Mouse (Mus musculus) layer of hippocampus, adult 11-12 months (tissue): Measurements from ENCODE around the gene Tubb2a.
"Not testable (repeated sequence)": the region's sequence is repeated elsewhere in the genome, so short reads cannot be mapped to it uniquely, and the experiment has no call there.

Experiments
- DNase-seq: peaks from one replicate; pipeline ENCODE4 v3.0.0; 2022; ENCODE audit warnings: low spot score

Gene Tubb2a

GRCm38 (mm10) chr13:34089358-34089757 is 11.6 kb upstream of the Tubb2a start:
- no peak for DNase-seq

DNA sequence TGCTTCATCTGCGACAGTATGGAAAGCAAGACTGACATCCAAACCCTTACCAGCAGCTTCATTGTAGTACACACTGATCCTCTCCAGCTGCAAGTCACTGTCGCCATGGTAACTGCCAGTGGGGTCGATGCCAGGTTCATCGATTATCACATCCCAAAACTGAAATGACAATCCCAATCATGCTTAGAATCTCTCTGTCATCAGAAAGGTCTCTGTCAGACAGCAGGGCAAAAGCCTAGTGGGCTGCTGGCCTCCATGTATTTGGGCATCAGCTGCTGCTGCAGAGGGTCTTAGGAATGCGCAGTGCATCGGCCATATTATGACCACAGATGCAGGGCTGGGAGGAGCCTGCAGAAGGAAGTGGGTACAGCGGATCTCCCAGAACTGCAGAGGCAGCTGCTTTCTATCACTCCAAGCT is 11.1 kb upstream of the Tubb2a start:
- no peak for DNase-seq

- not testable (repeated sequence) for DNase-seq
These were observed 10.4 kb upstream of the Tubb2a start for GRCm38 (mm10) chr13:34088201-34088649.

- no peak for DNase-seq
These were observed 9.4 kb upstream of the Tubb2a start for GRCm38 (mm10) chr13:34087052-34087812.

DNA sequence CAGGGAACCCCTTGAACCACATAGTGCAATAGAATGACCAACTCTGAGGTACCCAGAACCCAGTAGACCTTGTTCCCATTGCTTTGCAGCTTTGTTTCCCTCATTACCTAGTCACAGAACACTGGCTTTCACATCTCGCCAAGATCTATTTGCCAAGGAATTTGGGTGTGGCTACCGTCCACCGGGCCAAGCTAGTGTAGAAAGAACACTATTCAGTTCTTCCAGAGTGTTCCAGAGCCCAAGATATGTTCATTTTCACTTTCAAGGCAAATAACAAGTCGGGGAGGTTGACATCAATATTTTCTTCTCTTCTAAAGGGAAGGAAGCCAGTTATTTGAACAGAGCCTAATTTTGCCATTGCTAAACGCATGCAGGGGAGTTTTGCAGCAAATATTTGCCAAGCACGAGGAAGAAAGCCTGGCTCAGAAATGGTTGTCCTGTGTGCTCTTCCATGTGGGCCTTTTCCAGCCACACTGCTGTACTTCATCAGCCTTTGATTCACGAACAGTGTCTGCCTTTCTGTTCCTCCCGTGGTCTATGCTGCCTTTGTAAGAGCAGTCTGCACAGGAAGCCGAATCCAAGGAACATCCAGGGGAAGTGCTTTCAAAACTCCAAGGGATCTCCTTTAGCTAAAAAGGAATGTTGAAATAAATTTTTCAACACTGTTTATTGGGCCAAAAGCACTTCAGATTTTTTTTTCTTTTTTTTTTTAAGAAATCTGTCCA is 6.4 kb upstream of the Tubb2a start:
- no peak for DNase-seq

DNA sequence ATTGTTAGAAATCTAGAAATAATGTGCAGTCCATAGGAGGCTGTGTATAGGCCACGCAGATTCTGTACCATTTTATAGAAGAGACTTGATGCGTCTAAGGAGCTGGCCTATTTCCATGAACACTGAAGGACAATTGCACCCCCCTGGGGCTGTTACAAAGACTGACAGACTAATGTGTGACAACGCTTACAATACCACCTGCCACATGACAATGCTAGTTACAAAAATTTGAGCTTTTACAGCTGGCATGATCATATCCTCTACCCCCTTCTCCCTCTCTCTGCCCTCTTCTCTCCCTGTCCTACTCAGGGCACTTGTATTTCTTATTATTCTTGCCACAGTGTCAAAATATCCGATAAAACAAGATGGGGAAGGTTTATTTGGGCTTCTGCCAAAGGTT is 4.1 kb upstream of the Tubb2a start:
- DNase-seq: no peak

GRCm38 (mm10) chr13:34079801-34080200 is 2.0 kb upstream of the Tubb2a start:
- DNase-seq: no peak

- no peak for DNase-seq
These were observed 883 bp upstream of the Tubb2a start for GRCm38 (mm10) chr13:34078500-34079280.

DNA sequence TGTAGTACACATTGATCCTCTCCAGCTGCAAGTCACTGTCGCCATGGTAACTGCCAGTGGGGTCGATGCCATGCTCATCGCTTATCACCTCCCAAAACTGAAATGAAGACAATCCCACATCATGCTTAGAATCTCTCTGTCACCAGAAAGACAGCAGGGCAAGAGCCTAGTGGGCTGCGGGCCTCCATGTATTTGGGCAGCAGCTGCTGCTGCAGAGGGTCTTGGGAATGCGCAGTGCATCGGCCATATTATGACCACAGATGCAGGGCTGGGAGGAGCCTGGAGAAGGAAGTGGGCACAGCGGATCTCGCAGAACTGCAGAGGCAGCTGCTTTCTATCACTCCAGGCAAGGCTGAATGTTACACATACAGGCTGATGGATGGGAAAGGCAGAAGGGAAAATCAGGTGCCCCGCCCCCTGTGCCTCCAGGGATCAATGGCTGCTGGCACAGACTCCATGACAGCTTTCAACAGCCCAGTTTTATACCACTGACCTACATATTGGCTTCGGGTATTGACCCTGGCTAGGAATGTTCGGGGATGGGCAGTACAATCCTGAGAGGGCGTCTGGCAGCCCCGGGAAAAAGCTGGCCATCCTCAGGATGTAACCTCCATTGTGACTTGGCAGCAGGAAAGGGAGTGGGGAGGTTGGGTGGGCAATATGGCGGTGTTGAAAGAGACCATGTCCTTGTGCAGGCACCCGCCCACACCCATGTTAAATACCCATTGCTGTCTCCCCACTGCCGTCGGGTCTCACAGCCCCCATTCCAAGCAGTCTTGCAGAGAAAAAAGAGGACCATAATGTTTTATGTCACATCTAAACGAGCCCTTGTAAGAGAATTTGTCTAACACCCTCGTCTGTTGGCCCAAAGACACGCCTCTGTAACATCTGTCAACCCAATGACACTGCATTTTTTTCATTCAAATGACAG is 981 bp downstream of the Tubb2a start:
- DNase-seq: peak; percentile 68

DNA sequence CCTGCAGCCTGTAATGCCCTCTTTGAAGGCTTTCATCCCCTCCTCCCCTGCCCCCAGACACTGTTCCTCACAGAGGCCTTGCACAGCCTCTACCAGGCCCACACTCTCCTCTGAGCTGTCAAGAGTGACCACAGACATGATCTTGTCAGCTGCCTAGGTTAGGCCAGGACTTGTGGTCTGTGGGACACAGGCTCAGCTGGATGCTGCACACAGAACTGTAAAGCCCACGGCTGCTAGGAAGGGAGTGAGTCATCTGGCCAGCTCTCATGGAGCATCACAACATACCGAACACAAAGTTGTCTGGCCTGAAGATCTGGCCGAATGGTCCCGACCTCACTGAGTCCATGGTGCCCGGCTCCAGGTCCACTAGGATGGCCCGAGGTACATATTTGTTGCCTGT is 1.9 kb downstream of the Tubb2a start:
- DNase-seq: not testable (repeated sequence)

GRCm38 (mm10) chr13:34074441-34074840 is 3.4 kb downstream of the Tubb2a start:
- DNase-seq: not testable (repeated sequence)

DNA sequence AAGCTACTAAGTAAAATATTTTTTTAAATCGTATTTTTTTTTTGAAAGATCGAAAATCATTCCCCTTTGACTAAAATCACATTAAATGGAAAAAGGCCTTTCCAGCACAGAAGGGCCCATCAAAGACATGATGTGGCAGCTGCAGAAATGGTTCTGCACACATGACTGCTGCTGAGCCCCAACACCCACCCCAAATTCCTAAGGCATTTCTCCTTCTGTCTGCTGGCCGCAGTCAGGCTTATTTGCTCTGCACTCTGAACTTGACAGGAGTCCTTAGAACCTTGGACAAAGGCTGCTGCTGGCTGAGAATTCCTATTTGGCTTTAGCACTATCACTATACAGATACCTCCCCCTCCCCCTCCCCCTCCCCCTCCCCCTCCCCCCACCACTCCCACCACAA is 5.0 kb downstream of the Tubb2a start:
- DNase-seq: no peak

- DNase-seq: no peak
These were observed 6.0 kb downstream of the Tubb2a start for GRCm38 (mm10) chr13:34071836-34072235.

DNA sequence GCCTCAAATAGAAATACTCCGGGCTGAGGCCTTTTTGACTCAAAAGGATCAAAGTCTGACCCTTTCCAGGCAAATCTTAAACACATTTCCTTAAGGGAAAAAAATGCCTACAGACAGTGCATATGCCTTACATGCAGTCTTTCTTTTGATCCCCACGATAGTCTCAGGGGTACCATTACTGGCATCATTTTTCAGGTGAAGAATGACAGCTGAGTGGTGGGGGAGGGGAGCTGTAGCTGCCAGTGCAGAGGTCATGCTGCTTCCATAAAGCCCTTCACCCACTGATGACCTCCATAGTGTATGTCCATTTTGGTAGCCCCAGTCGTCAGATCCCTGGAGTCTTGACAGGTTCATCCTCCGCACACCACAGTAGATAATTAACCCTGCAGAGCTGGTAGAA is 7.5 kb downstream of the Tubb2a start:
- no peak for DNase-seq

DNA sequence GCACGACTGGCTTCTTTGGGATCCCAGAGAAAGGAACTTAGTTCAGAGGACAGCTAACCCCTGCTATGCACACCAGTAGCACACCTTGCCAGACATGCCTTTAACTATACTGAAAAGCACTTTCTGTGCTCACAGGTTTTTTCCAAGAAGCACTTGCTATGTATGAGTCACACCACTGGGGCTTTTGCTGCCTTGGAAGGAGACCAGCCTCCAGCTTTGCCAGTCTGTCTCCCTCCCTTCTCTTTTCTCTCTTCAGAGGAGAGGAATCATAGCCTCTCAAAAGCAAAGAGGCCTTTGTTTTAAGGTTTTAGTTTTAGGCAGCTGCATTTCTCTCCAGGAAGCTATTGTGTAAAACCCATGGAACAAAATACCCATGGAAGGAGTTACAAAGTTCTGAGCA is 11.5 kb downstream of the Tubb2a start:
- no peak for DNase-seq

DNA sequence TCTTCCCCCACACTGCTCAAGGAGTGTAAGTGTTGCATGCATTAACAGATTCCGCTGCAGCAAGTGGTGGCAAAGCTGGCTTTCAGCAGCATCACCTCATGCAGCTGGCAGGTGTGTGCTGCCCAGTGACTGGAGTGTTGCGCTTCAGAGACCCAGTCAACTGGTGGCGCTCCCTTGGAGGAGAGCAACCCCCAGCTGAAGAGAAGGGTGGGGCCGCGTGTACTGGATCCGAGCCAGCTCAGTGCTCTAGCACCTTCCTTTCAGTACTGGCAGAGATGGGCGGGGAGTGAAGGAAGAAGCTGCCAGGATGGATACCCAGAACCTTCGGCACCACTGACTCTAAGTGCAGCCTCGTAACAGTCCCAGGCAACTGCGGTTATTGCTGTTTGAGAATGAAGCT is 15.3 kb downstream of the Tubb2a start:
- DNase-seq: no peak

DNA sequence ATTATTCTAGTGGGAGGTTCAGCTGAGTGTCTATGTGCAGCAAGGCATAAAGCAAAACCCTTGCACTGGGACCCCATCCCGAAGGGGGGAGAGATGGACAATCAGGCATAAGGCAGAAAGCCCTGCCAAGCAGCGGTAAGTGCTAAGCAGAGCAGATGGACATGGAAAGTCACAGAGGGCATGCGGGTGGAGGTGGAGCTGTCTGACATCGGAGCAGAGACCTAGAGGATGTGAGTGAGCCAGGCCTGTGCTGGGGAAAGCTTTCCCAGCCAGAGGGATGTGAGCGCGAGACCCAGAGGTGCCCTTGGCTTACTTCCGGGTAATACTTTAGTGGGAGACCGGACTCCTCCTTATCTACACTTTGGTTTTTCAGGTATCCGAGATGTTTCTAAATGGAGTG is 17.7 kb downstream of the Tubb2a start:
- DNase-seq: no peak

DNA sequence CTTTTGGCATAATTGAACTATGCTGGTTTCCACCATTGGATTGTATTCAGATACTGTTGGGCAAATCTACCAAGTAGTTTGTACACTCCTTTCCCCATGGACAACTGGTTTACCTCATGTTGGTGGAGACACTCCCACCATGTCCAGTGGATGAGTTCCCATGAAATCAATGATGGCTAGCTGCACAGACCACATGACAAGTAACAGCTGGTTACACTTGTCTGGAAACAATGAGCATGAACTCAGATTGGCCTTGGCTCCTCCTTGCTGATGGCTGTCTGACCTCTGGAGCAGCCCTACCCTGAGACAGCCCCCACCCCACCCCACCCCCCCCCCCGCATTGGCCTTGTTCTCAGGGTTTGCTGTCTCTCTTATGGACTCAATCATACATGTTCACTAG is 20.6 kb downstream of the Tubb2a start:
- DNase-seq: no peak

- DNase-seq: no peak
These were observed 22.8 kb downstream of the Tubb2a start for GRCm38 (mm10) chr13:34054983-34055382.

DNA sequence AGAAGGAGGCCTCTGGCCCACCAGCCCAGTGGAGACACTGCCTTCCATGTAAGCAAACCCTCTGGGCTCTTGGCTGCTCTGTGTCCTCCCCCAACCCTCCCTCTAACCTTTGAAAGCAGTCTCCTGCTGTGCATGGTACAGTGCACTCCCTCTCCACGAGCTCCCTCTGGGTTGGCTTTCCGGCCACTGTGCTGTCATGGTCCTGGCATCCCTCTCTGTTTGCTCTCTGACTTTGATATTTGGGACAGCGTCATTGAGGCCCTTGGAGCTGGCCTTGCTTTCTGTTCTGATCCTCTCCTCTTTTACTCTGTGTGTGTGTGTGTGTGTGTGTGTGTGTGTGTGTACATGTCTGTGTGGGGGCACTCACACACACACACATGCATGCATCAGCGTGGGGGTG is 23.4 kb downstream of the Tubb2a start:
- DNase-seq: no peak

GRCm38 (mm10) chr13:34053673-34054282 is 24.0 kb downstream of the Tubb2a start:
- no peak for DNase-seq
